Mouse (Mus musculus): ENCODE results near the gene Olfr1030.
"Not testable (repeated sequence)": the region's sequence is repeated elsewhere in the genome, so short reads cannot be mapped to it uniquely, and the experiment has no call there.

Olfr1030 gene

DNA sequence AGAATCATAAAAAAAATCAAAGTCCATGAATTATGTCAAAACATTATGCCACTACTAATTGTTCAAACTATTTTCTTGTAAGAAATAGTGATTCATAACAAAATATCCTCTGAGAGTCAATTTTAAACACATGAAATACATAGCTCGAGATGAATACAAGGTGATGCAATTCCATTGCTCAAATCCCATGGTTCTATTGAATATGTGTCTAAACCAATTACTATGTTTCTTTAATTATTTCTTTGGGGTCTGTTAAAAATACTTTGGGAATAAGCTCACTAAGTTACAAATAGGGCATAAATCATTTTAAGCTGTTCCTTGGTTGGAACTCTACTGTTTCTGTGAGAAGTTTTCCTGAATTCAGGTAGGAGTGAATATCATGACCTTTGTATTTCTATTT is at the start of gene Olfr1030:
Gene Olfr1030 (plus strand): TSS at position 301 of the 400 bp plus-strand sequence.
- no peak for DNase-seq (ENCODE audit: extremely low spot score, low read depth, low spot score)

DNA sequence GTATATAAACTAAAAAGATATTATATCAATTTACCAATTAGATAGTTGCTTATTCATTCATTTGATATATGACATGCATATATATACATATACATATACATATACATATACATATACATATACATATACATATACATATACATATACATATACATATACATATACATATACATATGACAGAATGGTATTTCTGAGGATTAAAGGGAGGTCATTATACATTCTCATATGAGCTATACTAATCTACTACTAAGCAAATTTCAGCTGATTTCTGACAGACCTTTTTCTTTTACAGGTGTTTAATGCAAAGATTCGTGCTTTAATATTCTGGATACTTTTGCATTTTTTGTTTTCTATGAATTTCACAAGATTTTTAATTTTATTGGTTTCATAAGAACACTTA is 28.9 kb upstream of the Olfr1030 start, which contains the start of gene Olfr1028:
Gene Olfr1028 (plus strand): TSS at position 301 of the 400 bp plus-strand sequence.
- DNase-seq (ENCODE audit: extremely low spot score, low read depth, low spot score), result no peak

DNA sequence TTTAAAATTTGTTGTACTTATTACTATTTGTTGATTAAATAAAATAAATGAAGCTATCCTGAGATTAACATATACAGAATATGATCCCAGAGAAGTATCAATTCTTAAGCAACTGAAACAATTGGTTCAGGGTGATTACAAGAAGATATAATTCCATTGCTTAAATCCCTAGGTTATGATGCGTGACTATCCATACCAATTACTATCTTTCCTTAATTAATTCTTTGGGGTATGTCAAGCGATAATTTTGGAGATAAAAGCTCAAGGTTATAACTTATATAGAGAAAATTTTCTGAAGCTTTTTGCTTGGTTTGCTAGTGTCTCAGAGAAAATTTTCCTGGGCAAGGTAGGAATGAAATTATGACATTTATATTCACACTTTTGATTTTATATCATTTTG is 5.5 kb upstream of the Olfr1030 start, which contains the start of gene Olfr1029:
Gene Olfr1029 (plus strand): TSS at position 301 of the 400 bp plus-strand sequence.
- no peak for DNase-seq (ENCODE audit: extremely low spot score, low read depth, low spot score)

DNA sequence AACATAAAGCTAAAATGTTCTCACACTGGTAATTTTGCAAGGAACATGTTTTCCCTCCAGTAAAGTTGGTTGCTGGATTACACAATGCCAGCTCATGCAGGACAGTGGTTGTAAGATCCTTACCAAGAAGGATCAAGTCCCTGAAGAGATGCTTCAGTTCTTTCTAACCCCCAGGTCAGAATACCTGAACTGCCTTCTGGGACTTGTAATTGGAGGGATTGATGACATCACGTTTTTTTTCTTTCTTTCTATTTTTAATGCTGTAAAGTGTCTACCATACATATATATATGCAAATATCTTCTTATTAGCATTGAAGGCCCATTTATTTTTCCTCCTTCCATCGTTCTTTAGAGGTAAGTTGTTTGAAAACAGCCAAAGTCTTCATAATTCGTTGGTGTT is 10.9 kb downstream of the Olfr1030 start, which contains the start of gene Olfr1031:
Gene Olfr1031 (plus strand): TSS at position 301 of the 400 bp plus-strand sequence.
- no peak for DNase-seq (ENCODE audit: extremely low spot score, low read depth, low spot score)

DNA sequence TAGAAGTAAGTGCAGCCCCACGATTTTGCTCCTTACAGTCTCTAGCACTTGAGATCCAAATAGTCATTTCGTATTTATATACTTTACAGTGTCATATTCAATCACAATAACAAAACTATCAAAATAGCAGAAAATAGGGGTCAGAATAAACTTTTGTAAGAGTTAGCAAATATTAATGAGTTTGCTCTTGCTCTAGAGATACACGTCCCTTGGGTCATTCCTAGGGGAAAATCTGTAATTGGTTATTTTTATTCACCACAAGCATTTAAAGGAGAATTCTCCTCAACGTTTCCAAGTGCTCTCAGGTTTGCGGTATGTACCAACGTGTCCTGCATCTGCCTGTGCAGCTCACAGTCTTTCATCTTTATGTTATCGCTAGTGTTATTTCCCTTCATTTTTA is 26.2 kb downstream of the Olfr1030 start, which contains the start of gene Olfr1032:
Gene Olfr1032 (plus strand): TSS at position 301 of the 400 bp plus-strand sequence.
- DNase-seq (ENCODE audit: extremely low spot score, low read depth, low spot score), result no peak

DNA sequence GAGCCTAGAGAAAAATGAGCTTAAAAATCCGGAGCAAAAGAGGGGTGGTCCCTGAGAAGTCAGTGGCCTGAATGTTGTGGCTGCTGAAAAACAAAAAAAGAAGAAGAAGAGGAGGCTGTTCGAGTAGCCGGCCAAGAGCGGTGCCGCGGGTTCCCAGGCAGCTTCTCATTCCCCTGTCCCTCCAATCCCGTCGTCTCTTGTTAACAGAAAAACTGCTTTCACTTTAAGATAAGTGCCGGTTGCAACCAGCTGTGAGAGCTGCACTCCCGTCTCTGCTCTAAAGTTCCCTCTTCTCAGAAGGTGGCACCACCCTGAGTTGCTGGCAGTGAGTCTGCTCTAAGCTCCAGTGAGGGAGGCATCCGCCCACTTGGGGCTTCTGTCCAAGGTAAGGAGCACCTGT is 41.3 kb downstream of the Olfr1030 start, which contains the start of gene Olfr1033:
Gene Olfr1033 (plus strand): TSS at position 228 of the 400 bp plus-strand sequence.
- DNase-seq (ENCODE audit: extremely low spot score, low read depth, low spot score), result not testable (repeated sequence)

DNA sequence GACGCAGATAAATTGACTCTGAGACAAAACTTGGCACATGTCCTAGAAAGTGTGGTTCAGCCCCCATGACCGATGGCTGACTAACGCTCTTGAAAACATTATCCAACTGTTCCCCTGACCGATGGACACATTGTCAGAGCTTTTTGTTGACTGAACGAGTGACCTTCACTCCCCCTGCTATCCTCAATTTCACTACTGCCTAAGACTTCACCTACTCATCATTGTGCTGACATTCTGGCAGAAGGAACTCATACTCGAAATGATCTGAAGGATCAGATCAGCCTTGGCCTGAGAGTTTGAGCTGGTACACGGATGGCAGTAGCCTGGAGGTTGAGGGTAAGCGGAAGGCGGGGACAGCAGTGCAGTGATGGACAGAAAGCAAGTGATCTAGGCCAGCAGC is 42.4 kb downstream of the Olfr1030 start:
- DNase-seq (ENCODE audit: extremely low spot score, low read depth, low spot score), result not testable (repeated sequence)
